Mouse (Mus musculus) G1E-ER4 (cell line): ENCODE measurements around the gene Zscan22. TPM values are rescaled to one million over a fixed set of nuclear protein-coding genes. Genes with fewer than 3 reads are reported as not detected.

ENCODE experiments used
- GATA1 ChIP-seq: IDR thresholded peaks from one replicate; pipeline ENCODE4 v1.8.0; 2012; ENCODE audit warnings: low read length, inconsistent platforms
- polyA plus RNA-seq: library from polyadenylated mRNA; stranded (reverse); fragments of >175 nt; gene quantifications from 2 replicates; pipeline ENCODE4 v1.2.3, GENCODE M21; 2012

Gene Zscan22
- polyA plus RNA-seq, 1 experiment, result 4.1 TPM

DNA sequence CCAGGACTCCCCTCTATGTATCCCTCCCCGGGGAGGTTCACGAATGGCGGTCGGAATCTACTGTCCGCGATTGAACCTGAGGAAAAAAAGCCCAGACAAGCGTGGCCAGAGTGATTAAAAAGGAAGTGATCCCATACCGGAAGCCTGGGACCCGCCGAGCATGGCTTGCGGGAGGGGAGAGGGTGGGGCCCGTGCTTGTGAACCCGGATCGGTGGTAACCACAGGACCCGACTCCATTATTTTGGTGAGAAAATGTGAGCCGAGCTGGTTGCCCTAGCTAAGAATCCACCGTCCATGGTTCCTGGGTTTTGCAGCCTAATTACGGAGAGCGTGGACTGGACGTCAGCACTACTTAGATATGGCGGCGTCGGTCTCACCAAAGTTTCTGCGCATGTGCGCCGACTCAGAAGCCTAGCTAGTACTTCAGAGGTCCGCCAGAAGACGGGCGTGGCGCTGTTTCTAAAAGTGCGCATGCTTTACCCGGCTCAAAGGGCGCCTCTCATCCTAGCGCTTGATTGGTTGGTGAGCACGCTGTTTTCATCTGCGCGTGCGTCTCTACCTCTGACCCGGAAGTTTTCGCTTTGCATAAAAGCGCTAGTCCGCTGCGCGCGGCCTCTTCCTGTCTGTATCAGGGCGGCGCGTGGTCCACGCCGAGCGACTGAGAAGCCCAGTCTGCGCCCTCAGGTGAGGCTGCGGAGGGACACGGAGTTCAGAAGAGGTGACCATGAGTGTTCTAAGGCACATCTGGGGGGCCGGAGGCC lies 24.3 kb downstream of the Zscan22 start, which contains the start of gene Rps5:
Gene Rps5 (plus strand): TSS at position 586 of the 761 bp plus-strand sequence.
- TF ChIP-seq GATA1, result no peak

DNA sequence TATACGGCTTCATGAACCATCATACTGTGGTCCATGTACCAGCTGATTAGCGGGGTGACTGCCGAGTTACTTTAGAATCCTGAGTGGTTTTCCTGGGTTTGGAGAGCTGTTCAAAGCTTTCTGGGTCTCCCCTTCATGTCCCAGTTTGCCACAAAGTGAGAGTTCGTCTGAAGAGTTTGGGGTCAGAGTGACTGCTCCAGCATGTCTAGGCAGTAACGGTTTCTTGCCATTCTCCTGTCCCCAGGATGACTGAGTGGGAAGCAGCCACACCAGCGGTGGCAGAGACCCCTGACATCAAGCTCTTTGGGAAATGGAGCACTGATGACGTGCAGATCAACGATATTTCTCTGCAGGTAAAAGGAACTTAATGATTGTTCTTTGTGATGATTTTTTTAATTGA lies 25.1 kb downstream of the Zscan22 start:
- TF ChIP-seq GATA1, result no peak

DNA sequence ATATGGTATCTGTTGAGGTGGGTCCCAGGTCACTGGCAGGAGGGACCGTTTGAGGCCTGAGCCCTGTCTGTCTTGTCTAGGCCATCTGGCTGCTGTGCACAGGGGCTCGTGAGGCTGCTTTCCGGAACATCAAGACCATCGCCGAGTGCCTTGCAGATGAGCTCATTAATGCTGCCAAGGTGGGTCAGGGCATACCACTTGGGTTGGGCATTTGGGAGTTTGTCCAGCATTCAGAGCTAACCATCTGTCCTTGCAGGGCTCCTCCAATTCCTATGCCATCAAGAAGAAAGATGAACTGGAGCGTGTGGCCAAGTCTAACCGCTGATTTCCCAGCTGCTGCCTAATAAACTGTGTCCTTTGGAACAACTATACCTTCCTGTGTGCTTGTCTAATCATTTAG lies 28.7 kb downstream of the Zscan22 start:
- no peak for TF ChIP-seq GATA1

DNA sequence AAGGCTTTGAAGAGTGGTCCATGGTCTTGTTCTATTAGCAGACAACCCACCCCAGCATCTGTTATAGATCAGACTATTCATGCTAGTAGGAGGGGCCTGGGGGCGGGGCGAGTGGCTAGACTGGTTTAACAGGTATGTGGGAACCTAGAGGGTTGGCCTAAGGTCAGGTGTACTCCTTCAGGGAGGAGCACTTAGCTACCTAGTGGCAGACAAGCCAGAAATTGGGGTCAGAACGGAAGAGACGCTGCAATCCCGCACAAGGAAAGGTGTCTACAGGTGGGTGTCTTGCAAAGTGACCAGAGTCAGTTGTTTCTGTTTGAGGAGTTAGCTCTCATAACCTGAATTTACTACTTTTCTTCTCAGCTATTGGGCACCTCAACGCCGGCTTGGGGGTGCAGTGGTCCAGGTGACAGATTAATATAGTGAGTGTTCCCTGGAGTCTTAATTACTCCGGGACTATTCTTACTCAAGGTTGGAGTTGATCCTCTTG lies 29.6 kb downstream of the Zscan22 start, which contains the start of gene Rnf225:
Gene Rnf225 (plus strand): TSS at position 226 of the 490 bp plus-strand sequence.
- TF ChIP-seq GATA1, result no peak

DNA sequence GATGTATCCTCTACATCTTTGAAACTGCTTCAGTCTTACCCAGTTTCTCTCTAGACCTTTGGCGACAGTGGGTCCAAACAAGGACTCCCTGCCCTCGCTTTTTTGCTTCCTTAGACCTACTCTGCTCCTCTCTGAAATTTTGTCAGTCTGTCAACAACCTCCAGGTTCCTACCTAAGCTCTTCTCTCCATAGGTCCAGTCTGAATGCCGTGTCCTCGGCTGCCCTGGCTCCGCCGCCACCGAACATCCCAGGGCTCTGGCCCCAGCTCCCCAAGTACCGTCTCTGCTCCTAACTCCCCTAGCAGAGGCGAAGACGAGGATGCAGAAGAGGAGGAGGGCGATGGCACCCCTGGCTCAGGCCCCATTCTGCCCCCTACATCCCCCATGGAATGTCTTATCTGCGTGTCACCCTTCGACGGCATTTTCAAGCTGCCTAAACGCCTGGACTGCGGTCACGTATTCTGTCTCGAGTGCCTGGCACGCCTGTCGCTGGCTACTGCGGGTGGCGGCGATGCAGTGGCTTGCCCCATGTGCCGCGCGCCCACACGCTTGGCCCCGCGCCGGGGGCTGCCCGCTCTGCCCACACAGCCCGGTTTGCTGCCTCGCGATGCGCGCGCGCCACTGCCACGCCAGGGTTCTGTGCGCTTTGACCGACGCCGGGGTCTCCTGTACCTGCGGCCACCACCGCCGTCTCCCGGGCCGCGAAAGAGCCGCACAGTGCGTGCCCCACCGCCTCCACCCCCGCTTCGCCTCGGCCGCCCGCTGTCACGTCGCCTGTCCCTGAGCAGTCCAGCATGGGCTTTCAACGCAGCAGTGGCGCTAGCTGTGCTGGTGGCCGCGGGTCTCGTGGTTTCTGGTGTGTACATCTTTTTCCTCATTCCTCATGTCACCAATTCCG lies 30.3 kb downstream of the Zscan22 start:
- no peak for TF ChIP-seq GATA1

DNA sequence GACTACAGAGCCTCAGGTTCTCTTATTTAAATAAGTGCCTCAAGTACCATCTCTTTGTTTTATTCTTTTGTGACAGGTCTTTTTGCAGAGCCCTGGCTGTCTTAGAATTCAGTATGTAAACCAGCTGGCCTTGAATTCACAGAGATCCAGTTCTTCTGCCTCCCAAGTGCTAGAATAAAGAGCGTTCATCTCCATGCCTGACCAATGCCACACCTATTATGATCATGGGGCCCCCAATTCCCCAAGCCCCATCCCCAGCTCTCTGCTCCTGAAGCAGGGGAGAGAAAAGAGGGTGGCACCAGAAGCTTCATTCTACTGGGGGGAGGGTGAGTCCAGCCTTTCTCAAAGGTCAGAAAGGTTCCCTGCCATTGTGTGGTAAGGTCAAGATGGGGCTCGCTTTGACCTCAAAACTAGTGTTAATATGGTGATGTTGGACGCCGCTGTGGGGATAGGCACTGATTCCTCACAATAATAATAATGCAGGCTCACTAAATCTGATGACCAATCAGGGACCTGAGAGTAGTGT lies 36.1 kb downstream of the Zscan22 start:
- no peak for TF ChIP-seq GATA1

DNA sequence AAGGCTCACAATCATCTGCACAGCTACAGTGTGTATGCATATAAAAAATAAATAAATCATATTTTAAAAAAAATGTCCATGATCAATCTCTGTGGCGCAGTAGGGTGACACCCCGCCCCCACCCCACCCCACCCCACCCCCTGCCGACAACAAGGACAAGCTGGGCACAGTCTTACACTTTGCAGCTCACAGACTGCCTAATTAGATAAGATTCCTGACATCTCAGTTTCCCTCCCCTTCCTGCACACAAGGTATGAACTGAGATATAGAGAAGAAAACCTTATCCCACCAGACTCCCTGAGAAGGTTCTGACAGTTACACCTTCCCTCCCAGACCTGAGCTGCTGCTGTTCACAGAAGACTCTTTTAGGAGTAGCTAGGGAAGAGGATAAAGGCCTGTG lies 37.2 kb downstream of the Zscan22 start:
- TF ChIP-seq GATA1, result no peak

DNA sequence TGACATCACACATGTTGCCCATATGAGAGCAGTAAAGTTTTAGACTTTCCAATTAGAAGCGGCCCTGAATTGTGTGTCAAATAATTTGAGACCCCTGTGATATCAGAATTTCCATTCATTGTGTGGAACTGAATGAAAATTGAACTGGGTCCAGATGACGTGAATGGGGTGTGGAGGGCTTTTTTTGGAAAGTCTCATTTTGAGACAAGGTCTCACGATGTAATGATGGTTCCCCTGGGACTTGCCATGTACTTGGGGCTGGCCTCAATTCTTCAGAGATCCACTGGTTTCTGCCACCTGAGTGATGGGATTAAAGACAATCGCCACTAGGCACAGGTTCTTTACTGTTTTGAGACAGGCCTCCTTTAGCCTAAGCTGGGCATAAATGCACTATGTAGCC lies 43.0 kb downstream of the Zscan22 start:
- TF ChIP-seq GATA1, result no peak

DNA sequence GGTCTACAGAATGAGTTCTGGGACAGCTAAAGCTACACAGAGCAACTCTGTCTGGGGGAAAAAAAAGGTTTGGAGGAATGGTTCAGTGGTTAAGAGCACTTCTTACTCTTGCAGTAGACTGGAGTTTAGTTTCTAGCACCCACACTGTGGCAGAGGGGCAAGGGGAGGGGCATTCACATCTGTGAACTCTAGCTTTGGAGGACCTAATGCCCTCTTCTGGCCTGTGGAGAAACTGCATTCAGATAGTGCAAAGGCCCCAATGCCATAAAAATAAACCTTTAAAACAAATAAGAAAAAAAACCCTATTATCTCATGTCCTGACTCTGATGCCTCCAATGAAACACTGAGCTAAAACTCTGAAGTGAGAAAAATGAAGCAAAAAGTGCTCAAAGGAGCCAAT lies 45.9 kb downstream of the Zscan22 start:
- TF ChIP-seq GATA1, result no peak

DNA sequence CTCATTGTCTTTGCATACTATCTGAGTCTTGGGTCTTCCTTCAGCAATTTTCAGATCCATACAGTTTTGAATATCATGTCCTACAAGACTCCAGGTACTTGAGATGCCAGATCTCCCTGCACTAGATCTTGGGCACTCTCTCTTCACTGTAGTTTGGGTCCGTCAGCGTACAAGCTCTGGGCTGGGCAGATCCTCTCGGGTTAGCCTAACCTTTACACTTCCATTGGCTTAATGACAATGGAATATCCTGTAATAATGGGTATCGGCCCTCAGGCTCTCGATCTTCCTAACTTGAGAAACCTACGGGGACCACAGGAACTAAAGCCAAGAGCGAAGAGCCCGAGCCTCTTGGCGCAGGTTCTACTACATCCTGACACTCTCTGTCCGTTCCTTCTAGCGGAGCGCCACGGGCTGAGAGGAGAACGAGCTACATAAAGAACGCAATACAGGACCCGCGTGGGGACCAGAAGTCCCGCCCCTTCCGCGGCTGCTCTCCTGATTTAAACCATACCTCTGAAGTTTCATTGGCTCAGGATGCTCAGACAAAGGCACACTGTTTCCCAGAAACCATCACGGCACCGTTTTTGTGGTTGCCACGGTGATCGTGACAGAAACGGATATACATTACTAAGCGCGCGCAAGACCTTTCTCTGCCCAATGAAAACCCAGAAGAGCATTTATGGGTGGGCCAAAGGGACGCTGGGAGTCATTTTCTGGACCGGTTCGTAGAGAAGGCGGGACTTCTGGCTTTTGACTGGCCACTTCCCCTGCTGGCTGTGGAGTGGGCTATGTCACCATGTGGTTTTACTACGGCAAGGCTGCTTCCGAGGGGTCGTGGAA lies 51.6 kb downstream of the Zscan22 start:
- no peak for TF ChIP-seq GATA1

DNA sequence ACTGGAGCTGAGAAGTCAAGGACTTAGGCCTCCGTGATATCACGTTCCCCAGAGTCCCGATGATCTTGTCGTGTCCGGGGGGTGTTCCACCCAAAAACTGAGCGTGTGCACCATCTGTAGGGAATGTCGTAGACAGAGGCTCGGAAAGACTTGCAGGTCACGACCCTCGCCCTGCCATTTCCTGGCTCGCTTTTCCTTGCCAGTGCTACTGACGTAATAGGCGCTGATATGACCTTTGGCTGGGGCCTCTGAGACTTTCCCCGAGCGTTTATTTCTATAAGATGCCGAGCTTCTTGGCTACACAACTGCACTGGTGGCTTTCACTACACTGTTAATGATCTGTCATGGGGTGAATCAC lies 52.2 kb downstream of the Zscan22 start:
- TF ChIP-seq GATA1, result no peak

DNA sequence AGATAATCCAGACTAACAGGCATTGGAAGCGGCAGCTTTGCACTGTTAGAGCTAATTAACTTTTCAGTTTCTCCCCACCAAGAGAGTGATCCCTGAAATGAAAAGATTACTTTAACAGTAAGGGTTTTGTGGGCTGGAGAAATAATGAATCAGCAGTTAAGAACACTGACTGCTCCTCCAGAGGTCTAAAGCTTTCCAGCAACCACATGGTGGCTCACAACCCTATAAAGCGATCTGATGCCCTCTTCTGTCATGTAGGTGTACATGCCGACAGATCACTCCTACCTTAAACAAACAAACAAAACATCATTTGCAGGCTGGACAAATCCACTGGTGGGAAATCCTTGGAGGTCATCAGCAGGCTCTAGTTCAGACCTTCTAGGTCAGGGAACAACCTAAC lies 57.3 kb downstream of the Zscan22 start:
- TF ChIP-seq GATA1, result no peak

DNA sequence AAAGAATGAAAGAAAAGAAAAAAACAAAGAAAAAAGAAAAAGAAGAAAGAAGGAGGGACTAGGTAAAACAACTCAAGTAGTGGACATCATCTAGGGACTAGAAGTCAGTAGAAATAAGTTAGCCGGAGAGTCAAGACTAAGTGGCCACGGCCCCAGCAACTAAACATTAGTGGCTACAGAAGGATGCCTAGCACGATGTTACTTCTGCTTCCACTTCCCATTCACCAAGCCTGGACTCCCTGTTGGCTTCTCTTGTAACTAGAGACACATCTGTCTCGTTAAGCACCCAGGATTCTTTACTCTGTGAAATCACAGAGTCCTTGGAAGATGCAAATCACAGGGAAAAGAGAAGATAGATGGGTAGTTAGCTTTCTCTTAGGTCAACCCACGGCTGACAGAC lies 59.9 kb downstream of the Zscan22 start:
- TF ChIP-seq GATA1, result no peak

Other genes starting within 250 kb of the Zscan22 start
- gene Vmn2r55, start 212.8 kb upstream of the Zscan22 start, polyA plus RNA-seq, result not detected in 2 replicates
- gene Vmn2r56, start 162.8 kb upstream of the Zscan22 start, polyA plus RNA-seq, result not detected in 2 replicates
- not detected in 2 replicates for gene Zscan18, start 94.2 kb upstream of the Zscan22 start, polyA plus RNA-seq
- 0.21 and 0.25 TPM in 2 replicates for gene Zfp329, start 79.0 kb upstream of the Zscan22 start, polyA plus RNA-seq
- 2.3 and 3.0 TPM in 2 replicates for gene Zfp110, start 63.1 kb upstream of the Zscan22 start, polyA plus RNA-seq
- gene Zfp128, start 16.6 kb upstream of the Zscan22 start, polyA plus RNA-seq, result 0.65 and 0.75 TPM in 2 replicates
- gene Rps5, start 24.5 kb downstream of the Zscan22 start, polyA plus RNA-seq, result 2,301 and 3,402 TPM in 2 replicates
- gene Rnf225, start 29.6 kb downstream of the Zscan22 start, polyA plus RNA-seq, result 2.0 and 3.0 TPM in 2 replicates
- 4.6 and 5.0 TPM in 2 replicates for gene Zfp324, start 68.0 kb downstream of the Zscan22 start, polyA plus RNA-seq
- gene Zfp446, start 80.0 kb downstream of the Zscan22 start, polyA plus RNA-seq, result 5.8 and 5.9 TPM in 2 replicates
- not detected in 2 replicates for gene Slc27a5, start 100.4 kb downstream of the Zscan22 start, polyA plus RNA-seq
- gene Trim28, start 101.3 kb downstream of the Zscan22 start, polyA plus RNA-seq, result 297 and 367 TPM in 2 replicates
- 192 and 209 TPM in 2 replicates for gene Zbtb45, start 112.2 kb downstream of the Zscan22 start, polyA plus RNA-seq
- gene Chmp2a, start 137.0 kb downstream of the Zscan22 start, polyA plus RNA-seq, result 86.1 and 432 TPM in 2 replicates
- 343 and 422 TPM in 2 replicates for gene Ube2m, start 140.5 kb downstream of the Zscan22 start, polyA plus RNA-seq
- gene Mzf1, start 156.9 kb downstream of the Zscan22 start, polyA plus RNA-seq, result 0.45 and 0.51 TPM in 2 replicates
- not detected in 2 replicates for gene Vmn1r85, start 197.4 kb downstream of the Zscan22 start, polyA plus RNA-seq
- gene Vmn1r86, start 222.1 kb downstream of the Zscan22 start, polyA plus RNA-seq, result not detected in 2 replicates
- not detected in 2 replicates for gene Vmn1r87, start 242.3 kb downstream of the Zscan22 start, polyA plus RNA-seq